Mouse (Mus musculus) heart, embryonic 11.5 days (tissue): ENCODE data around the gene Vav2. TPM values are rescaled to one million over a fixed set of nuclear protein-coding genes. Genes with fewer than 3 reads are reported as not detected.
A peak's percentile ranks its signal among the peaks of the same experiment; 100 is the strongest.

Source experiments
- ATAC-seq: fragments of 200-750 bp; cut with Nextera tagmentation; replicated peaks from 2 replicates; pipeline ENCODE4 v1.8.0; 2017; ENCODE audit warnings: moderate library complexity; ENCODE audit not compliant: insufficient number of reproducible peaks, low FRiP score, low TSS enrichment
- H3K27ac ChIP-seq: fragments of 300-500 bp; sonication (generic); 2 replicates; pipeline ENCODE4 v1.5.1; 2014; ENCODE audit warnings: mild to moderate bottlenecking, low read depth, low read length
- H3K27me3 ChIP-seq: fragments of 300-500 bp; sonication (generic); 2 replicates; pipeline ENCODE4 v1.6.1; 2014; ENCODE audit warnings: mild to moderate bottlenecking, low read length, mixed read lengths; ENCODE audit not compliant: control insufficient read depth, insufficient read depth
- H3K36me3 ChIP-seq: fragments of 300-500 bp; sonication (generic); 2 replicates; pipeline ENCODE4 v1.6.1; 2014; ENCODE audit warnings: mild to moderate bottlenecking, low read length, moderate library complexity, mixed read lengths; ENCODE audit not compliant: control insufficient read depth, insufficient read depth
- H3K4me1 ChIP-seq: fragments of 300-500 bp; sonication (generic); 2 replicates; pipeline ENCODE4 v1.6.1; 2014; ENCODE audit warnings: low read length; ENCODE audit not compliant: control insufficient read depth, insufficient read depth
- H3K4me2 ChIP-seq: fragments of 300-500 bp; sonication (generic); 2 replicates; pipeline ENCODE4 v1.6.1; 2014; ENCODE audit warnings: mild to moderate bottlenecking, moderate library complexity
- H3K4me3 ChIP-seq: fragments of 300-500 bp; sonication (generic); 2 replicates; pipeline ENCODE4 v1.5.1; 2014; ENCODE audit warnings: low read depth, low read length
- H3K9ac ChIP-seq: fragments of 300-500 bp; sonication (generic); 2 replicates; pipeline ENCODE4 v1.6.1; 2014; ENCODE audit warnings: mild to moderate bottlenecking, low read depth, low read length, moderate library complexity
- H3K9me3 ChIP-seq: fragments of 300-500 bp; sonication (generic); replicated peaks from 2 replicates; pipeline ENCODE4 v1.6.1; 2016; ENCODE audit warnings: low read length; ENCODE audit not compliant: control insufficient read depth
- WGBS: fragments of 180-500 bp; shearing (Covaris S2); extraction: QIAGEN DNeasy Blood & Tissue Kit; methylation state at CpG from one replicate; pipeline ENCODE4 v1.1.7; 2014; ENCODE audit not compliant: insufficient replicate concordance; 5-methylcytosine and 5-hydroxymethylcytosine counted together
- polyA plus RNA-seq: library from polyadenylated mRNA; unstranded; fragments of >200 nt; fragmentation: Nextera tagmentation; extraction: Ambion mirVana; gene quantifications from 2 replicates; pipeline ENCODE4 v1.2.1, GENCODE M21; 2014

The Vav2 gene
- polyA plus RNA-seq, 1 experiment from 2014 or later = 3.4 TPM

DNA sequence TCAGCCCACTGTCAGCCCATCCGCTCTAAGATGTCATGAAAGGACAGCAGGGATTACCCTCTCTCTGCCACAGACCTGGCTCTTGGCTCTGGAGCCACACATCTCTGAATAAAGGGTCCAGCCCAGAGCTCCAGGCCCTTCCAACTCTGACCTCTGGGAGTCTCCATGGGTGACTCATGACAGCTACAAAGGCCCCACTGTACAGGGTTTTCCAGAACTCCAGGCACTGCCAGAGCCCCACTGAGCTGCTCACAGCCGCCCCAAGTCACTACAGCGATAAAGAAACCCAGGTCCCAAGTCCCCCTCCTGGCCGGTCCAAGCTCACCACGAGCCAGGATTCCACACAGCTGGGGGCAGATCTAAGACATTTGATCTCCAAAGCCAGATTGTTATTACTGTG is 34.6 kb downstream of the Vav2 start:
- Histone ChIP-seq H3K27ac (no peak overlapping the region; the same call in 1 of the 2 replicates), H3K9me3 (no peaks in the 10 kb centered on the region; the same call in 1 of the 2 replicates), H3K4me1 (peaks cover 66% of the 10 kb centered on the region), H3K4me3 (no peak overlapping the region), H3K9ac (no peak overlapping the region), H3K36me3 (no peaks in the 10 kb centered on the region), H3K27me3 (no peaks in the 10 kb centered on the region), H3K4me2 (no peak overlapping the region)
- ATAC-seq = no peak
- 24% methylated on average over 5 of the region's 5 CpGs for WGBS

DNA sequence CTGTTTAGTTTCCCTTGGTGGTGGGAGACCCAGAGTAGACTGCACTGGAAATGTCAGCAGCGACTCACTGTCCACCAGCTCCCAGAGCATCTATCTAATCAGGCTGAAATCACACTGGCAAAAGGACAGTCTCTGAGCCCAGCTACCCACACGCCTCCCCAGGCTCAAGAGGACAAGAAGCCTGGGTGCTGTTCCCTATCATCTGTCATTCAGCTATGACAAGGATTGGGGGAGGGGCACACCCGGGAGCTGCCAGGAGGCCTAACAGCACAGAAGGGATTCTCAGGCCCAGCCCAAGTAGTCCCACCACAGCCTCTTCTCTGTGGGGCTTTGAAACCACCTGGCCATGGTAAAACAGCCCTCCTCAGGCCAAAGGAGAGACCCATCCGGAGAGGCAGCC is 36.1 kb downstream of the Vav2 start:
- H3K4me1 ChIP-seq = peaks cover 53% of the 10 kb centered on the region
- H3K4me2 ChIP-seq = peak overlapping the region; percentile 20; the same call in 1 of the 2 replicates
- H3K27ac ChIP-seq = peak overlapping the region; percentile 62
- no peak overlapping the region for H3K4me3 ChIP-seq
- WGBS = 16% methylated on average over 4 of the region's 4 CpGs
- H3K9ac ChIP-seq = peak overlapping the region; percentile 40; the same call in 1 of the 2 replicates
- H3K27me3 ChIP-seq = no peaks in the 10 kb centered on the region
- H3K9me3 ChIP-seq = no peaks in the 10 kb centered on the region; the same call in 1 of the 2 replicates
- H3K36me3 ChIP-seq = no peaks in the 10 kb centered on the region
- ATAC-seq = no peak

DNA sequence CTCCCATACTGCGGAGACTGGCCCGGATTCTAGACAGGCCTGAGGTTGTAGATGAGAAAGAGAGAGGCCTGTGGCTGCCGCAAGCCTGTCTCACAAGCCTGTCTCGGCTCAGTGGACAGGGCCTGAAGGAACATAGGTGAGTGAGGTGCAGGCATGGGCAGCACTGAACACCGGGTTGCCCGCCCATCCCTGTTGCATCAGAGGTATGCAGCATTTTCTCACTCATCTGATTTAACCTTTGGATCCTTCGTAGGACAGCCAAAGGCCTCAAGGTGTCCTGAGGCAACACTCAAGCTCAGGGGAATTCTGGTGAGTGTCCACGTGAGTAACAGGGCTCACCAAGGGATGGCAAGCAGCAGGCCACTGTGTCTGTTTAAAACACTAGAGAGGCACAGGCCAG is 36.5 kb downstream of the Vav2 start:
- H3K36me3 ChIP-seq = no peaks in the 10 kb centered on the region
- ATAC-seq = no peak
- H3K4me1 ChIP-seq = peaks cover 50% of the 10 kb centered on the region
- peak overlapping the region; percentile 62 for H3K27ac ChIP-seq
- no peak overlapping the region for H3K4me3 ChIP-seq
- no peaks in the 10 kb centered on the region for H3K27me3 ChIP-seq
- 50% methylated on average over 8 of the region's 8 CpGs for WGBS
- no peak overlapping the region for H3K9ac ChIP-seq
- peak overlapping the region; percentile 33 for H3K4me2 ChIP-seq
- no peaks in the 10 kb centered on the region; the same call in 1 of the 2 replicates for H3K9me3 ChIP-seq

DNA sequence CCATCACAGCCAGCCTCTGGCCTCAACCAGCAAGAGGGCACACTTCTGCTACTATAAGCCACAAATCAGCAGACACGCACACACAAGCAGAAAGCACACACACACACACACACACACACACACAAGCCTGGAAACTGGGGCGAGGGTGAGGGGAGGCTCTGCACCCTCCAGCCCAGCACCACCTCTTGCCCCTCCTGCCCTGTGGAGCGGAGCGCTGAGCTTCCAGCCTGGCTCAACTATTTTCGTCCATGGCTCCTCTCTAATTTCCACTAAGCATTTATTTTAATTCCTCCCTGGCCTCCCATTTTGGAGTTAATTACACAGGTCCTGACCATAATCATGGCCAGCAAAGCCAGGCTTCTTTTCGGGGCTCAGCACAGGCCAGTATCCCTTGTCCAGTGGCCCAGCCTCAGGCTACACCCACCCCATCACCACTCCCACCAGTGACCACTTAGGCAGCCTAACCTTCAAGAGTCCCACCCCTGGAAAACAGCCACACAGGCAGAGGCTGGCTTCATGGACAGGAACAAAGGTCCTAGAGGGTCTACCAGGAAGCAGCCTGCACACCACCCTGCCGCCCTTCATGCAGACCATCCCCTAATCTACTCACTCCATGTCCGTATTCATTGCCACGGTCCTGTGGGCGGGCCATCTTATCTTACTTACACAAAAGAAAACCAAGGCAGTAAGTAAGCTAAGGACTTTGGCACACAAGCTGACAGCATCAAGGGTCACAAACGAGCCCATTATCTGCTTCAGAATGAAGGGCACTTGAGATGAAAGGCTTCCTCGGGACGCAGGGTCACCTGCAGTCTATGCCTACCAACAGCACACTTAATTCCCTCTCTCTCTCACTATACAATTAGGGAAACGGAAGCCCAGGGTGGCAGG is 37.3 kb downstream of the Vav2 start:
- Histone ChIP-seq H3K36me3 (no peaks in the 10 kb centered on the region), H3K4me3 (no peak overlapping the region), H3K4me1 (peaks cover 44% of the 10 kb centered on the region), H3K9ac (no peak overlapping the region), H3K9me3 (no peaks in the 10 kb centered on the region; the same call in 1 of the 2 replicates), H3K27ac (peak overlapping the region; percentile 62; the same call in 1 of the 2 replicates), H3K27me3 (no peaks in the 10 kb centered on the region; the same call in 1 of the 2 replicates), H3K4me2 (peak overlapping the region; percentile 33; the same call in 1 of the 2 replicates)
- ATAC-seq = peak; percentile 34; the same call in 1 of the 2 replicates
- WGBS = 38% methylated on average over 14 of the region's 14 CpGs

DNA sequence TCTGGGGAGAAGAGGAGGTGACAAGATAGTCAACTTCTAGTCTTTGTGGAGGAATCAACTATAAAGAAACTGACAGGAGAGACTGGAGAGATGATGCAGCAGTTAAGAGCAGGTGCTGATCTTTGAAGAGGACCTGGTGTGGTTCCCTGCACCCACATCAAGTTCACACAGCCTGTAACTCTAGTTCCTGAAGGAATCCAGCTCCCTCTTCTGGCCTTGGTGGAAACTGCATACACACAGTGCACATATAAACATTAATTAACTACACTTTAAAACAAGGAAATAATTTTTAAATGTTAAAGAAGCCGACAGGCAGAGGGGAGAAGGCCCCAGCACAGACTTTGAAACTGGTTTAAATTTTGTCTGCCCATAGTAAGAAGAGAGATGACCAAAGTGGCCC is 39.6 kb downstream of the Vav2 start:
- no peak for ATAC-seq
- no peaks in the 10 kb centered on the region; the same call in 1 of the 2 replicates for H3K9me3 ChIP-seq
- H3K9ac ChIP-seq = no peak overlapping the region
- H3K27me3 ChIP-seq = no peaks in the 10 kb centered on the region; the same call in 1 of the 2 replicates
- H3K4me3 ChIP-seq = no peak overlapping the region
- no peak overlapping the region for H3K27ac ChIP-seq
- WGBS = 90% methylated on average over 1 of the region's 1 CpGs
- peaks cover 32% of the 10 kb centered on the region for H3K4me1 ChIP-seq
- no peak overlapping the region for H3K4me2 ChIP-seq
- no peaks in the 10 kb centered on the region for H3K36me3 ChIP-seq

DNA sequence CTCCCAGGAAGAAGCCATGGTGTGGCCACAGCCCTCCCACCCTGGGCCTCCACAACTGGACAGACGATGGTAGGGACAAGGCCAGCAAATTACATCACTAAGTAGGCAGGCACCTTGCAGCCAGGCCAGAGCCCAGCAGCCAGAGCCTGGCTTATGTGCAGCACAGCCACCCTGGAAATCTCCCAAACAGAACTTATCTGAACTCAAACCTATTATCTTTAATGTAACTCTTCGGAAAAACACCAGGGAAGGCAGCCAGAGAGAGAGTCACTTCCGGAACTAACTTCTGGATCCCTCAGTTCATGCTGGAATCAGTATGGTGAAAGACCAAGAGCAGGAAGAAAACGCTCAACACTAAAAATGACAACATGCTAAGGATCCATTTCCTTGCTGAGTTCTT is 45.1 kb downstream of the Vav2 start:
- Histone ChIP-seq H3K27me3 (no peaks in the 10 kb centered on the region; the same call in 1 of the 2 replicates), H3K4me2 (no peak overlapping the region), H3K4me1 (peaks cover 34% of the 10 kb centered on the region), H3K36me3 (no peaks in the 10 kb centered on the region), H3K9ac (no peak overlapping the region), H3K4me3 (no peak overlapping the region), H3K27ac (peak overlapping the region; percentile 74), H3K9me3 (no peaks in the 10 kb centered on the region)
- 43% methylated on average over 4 of the region's 4 CpGs for WGBS
- ATAC-seq = no peak

DNA sequence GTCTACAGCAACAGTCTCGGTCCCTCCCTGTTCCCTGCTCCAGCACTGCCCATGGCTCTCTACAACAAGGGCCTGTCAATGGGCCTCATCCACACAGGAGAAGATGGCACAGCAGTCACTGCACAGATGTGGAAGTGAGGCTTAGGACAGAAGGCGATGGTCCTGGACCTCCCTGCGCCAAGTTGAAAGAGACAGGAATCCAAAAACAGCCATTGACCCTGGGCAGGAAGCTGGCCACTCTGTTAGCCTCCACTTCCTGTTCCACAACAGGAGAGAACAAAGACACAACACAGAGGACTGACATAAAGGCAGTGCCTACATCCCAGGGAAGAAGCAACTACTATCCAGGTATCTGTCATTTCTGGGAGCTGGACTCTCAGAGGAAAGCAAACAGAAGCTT is 45.6 kb downstream of the Vav2 start:
- no peaks in the 10 kb centered on the region; the same call in 1 of the 2 replicates for H3K27me3 ChIP-seq
- no peak overlapping the region for H3K4me3 ChIP-seq
- H3K9ac ChIP-seq = no peak overlapping the region
- ATAC-seq = no peak
- no peaks in the 10 kb centered on the region for H3K9me3 ChIP-seq
- WGBS = 80% methylated on average over 3 of the region's 3 CpGs
- no peak overlapping the region for H3K4me2 ChIP-seq
- no peaks in the 10 kb centered on the region for H3K36me3 ChIP-seq
- peaks cover 34% of the 10 kb centered on the region for H3K4me1 ChIP-seq
- peak overlapping the region; percentile 74 for H3K27ac ChIP-seq

DNA sequence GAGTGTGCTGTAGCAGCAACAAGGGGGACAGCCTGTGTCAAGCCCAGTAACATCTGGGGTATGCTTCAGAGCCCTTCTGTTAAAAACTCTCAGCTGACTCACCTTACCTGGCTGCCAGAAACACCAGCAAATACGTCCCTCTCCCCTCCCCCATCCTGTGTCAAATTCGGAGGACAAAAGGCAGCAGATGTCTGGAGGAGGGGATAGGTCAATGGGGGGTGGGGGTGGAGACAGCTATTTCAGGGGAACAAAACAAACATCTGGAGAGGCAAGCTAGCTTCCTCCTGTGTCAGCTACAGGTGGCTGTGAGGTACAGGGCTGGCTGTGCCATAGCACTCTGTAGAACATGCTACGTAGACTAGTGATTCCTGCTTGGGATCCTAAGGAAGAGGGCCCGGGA is 49.0 kb downstream of the Vav2 start:
- Histone ChIP-seq H3K27me3 (no peaks in the 10 kb centered on the region), H3K4me2 (no peak overlapping the region), H3K4me1 (peaks cover 43% of the 10 kb centered on the region), H3K9ac (no peak overlapping the region), H3K36me3 (no peaks in the 10 kb centered on the region), H3K4me3 (no peak overlapping the region), H3K9me3 (no peaks in the 10 kb centered on the region), H3K27ac (no peak overlapping the region)
- WGBS = 29% methylated on average over 4 of the region's 4 CpGs
- ATAC-seq = no peak
